Mouse (Mus musculus) neural tube, embryonic 15.5 days (tissue): ENCODE data around the gene Simc1. TPM values are rescaled to one million over a fixed set of nuclear protein-coding genes. Genes with fewer than 3 reads are reported as not detected.
A peak's percentile ranks its signal among the peaks of the same experiment; 100 is the strongest.

Experiments used
- ATAC-seq: fragments of 200-750 bp; cut with Nextera tagmentation; 2 replicates; pipeline ENCODE4 v1.8.0; 2017; ENCODE audit warnings: mild to moderate bottlenecking, moderate TSS enrichment, moderate library complexity; ENCODE audit not compliant: low FRiP score
- H3K27ac ChIP-seq: fragments of 300-500 bp; sonication (generic); replicated peaks from 2 replicates; pipeline ENCODE4 v1.5.1; 2015; ENCODE audit warnings: mild to moderate bottlenecking, inconsistent platforms
- H3K27me3 ChIP-seq: fragments of 300-500 bp; sonication (generic); replicated peaks from 2 replicates; pipeline ENCODE4 v1.6.1; 2015; ENCODE audit warnings: inconsistent platforms
- H3K36me3 ChIP-seq: fragments of 300-500 bp; sonication (generic); 2 replicates; pipeline ENCODE4 v1.6.1; 2015; ENCODE audit warnings: inconsistent platforms
- H3K4me1 ChIP-seq: fragments of 300-500 bp; sonication (generic); 2 replicates; pipeline ENCODE4 v1.6.1; 2015; ENCODE audit warnings: inconsistent platforms
- H3K4me2 ChIP-seq: fragments of 300-500 bp; sonication (generic); 2 replicates; pipeline ENCODE4 v1.6.1; 2015; ENCODE audit warnings: inconsistent platforms, mild to moderate bottlenecking, moderate library complexity
- H3K4me3 ChIP-seq: fragments of 300-500 bp; sonication (generic); replicated peaks from 2 replicates; pipeline ENCODE4 v1.5.1; 2015; ENCODE audit warnings: mild to moderate bottlenecking, inconsistent platforms
- H3K9ac ChIP-seq: fragments of 300-500 bp; sonication (generic); replicated peaks from 2 replicates; pipeline ENCODE4 v1.6.1; 2015; ENCODE audit warnings: mild to moderate bottlenecking, inconsistent platforms
- H3K9me3 ChIP-seq: fragments of 300-500 bp; sonication (generic); replicated peaks from 2 replicates; pipeline ENCODE4 v1.6.1; 2016; ENCODE audit warnings: inconsistent platforms
- WGBS: fragments of 180-500 bp; shearing (Covaris S2); methylation state at CpG from one replicate; pipeline ENCODE4 v1.1.7; 2015; ENCODE audit warnings: mixed read lengths; 5-methylcytosine and 5-hydroxymethylcytosine counted together
- microRNA-seq: library from miRNA; unstranded; fragments of <30 nt; microRNA quantifications from one replicate; pipeline ENCODE4, GENCODE M21; 2017
- polyA plus RNA-seq: library from polyadenylated mRNA; unstranded; fragments of >200 nt; fragmentation: Nextera tagmentation; extraction: Ambion mirVana; gene quantifications from 2 replicates; pipeline ENCODE4 v1.2.1, GENCODE M21; 2015

Gene Simc1
- polyA plus RNA-seq, 1 experiment from 2014 or later: 19.8 TPM

GRCm38 (mm10) chr13:54589996-54590951 is 86.7 kb downstream of the Simc1 start, which contains the start of the genes Nop16 and Higd2a:
Gene Nop16 (minus strand): TSS chr13:54590090.
Gene Higd2a (plus strand): TSS chr13:54590207.
- Histone ChIP-seq H3K27me3 (no peaks in the 10 kb centered on the region), H3K4me1 (peaks cover 40% of the 10 kb centered on the region), H3K36me3 (peaks cover 24% of the 10 kb centered on the region), H3K4me2 (peak within 1 kb of the TSS; percentile 80), H3K27ac (peak within 1 kb of the TSS; percentile 97), H3K4me3 (peak within 1 kb of the TSS; percentile 94), H3K9me3 (no peaks in the 10 kb centered on the region), H3K9ac (peak within 1 kb of the TSS; percentile 98)
- peak; percentile 96 for ATAC-seq
- under 1% methylated on average over 51 of the region's 51 CpGs for WGBS

- Histone ChIP-seq H3K9ac (no peak overlapping the region), H3K4me3 (peak overlapping the region; percentile 94; the same call in 1 of the 2 replicates), H3K36me3 (peaks cover 26% of the 10 kb centered on the region), H3K27ac (no peak overlapping the region), H3K9me3 (no peaks in the 10 kb centered on the region), H3K27me3 (no peaks in the 10 kb centered on the region), H3K4me2 (peak overlapping the region; percentile 80), H3K4me1 (peaks cover 47% of the 10 kb centered on the region)
- ATAC-seq: no peak
- 92% methylated on average over 8 of the region's 8 CpGs for WGBS
Observed at GRCm38 (mm10) chr13:54591776-54592356, 88.3 kb downstream of the Simc1 start.

GRCm38 (mm10) chr13:54593617-54594016 is 90.0 kb downstream of the Simc1 start:
- Histone ChIP-seq H3K36me3 (peaks cover 44% of the 10 kb centered on the region), H3K4me2 (no peak overlapping the region), H3K9me3 (no peaks in the 10 kb centered on the region), H3K27ac (no peak overlapping the region), H3K27me3 (no peaks in the 10 kb centered on the region), H3K4me1 (peaks cover 43% of the 10 kb centered on the region), H3K9ac (no peak overlapping the region), H3K4me3 (no peak overlapping the region)
- no peak for ATAC-seq
- 89% methylated on average over 11 of the region's 11 CpGs for WGBS

GRCm38 (mm10) chr13:54596107-54596690 is 92.6 kb downstream of the Simc1 start:
- H3K27me3 ChIP-seq: no peaks in the 10 kb centered on the region
- no peak overlapping the region for H3K4me3 ChIP-seq
- ATAC-seq: no peak
- H3K9me3 ChIP-seq: no peaks in the 10 kb centered on the region
- peaks cover 67% of the 10 kb centered on the region for H3K36me3 ChIP-seq
- peaks cover 29% of the 10 kb centered on the region for H3K4me1 ChIP-seq
- no peak overlapping the region for H3K27ac ChIP-seq
- 84% methylated on average over 8 of the region's 8 CpGs for WGBS
- no peak overlapping the region for H3K4me2 ChIP-seq
- no peak overlapping the region for H3K9ac ChIP-seq

- 70% methylated on average over 5 of the region's 5 CpGs for WGBS
- H3K9ac ChIP-seq: no peak overlapping the region
- H3K27ac ChIP-seq: no peak overlapping the region; the same call in 1 of the 2 replicates
- no peak for ATAC-seq
- H3K4me3 ChIP-seq: no peak overlapping the region
- no peaks in the 10 kb centered on the region for H3K27me3 ChIP-seq
- H3K4me1 ChIP-seq: peaks cover 22% of the 10 kb centered on the region
- H3K9me3 ChIP-seq: no peaks in the 10 kb centered on the region
- peaks cover 67% of the 10 kb centered on the region for H3K36me3 ChIP-seq
- H3K4me2 ChIP-seq: no peak overlapping the region
Observed at GRCm38 (mm10) chr13:54596870-54597269, 93.3 kb downstream of the Simc1 start.

- H3K4me2 ChIP-seq: no peak overlapping the region
- H3K27me3 ChIP-seq: no peaks in the 10 kb centered on the region
- H3K36me3 ChIP-seq: peaks cover 67% of the 10 kb centered on the region
- no peak for ATAC-seq
- peaks cover 15% of the 10 kb centered on the region for H3K4me1 ChIP-seq
- 94% methylated on average over 12 of the region's 12 CpGs for WGBS
- H3K9me3 ChIP-seq: no peaks in the 10 kb centered on the region
- H3K4me3 ChIP-seq: no peak overlapping the region
- no peak overlapping the region for H3K27ac ChIP-seq
- H3K9ac ChIP-seq: no peak overlapping the region
Observed at GRCm38 (mm10) chr13:54598622-54599143, 95.1 kb downstream of the Simc1 start.

Small RNA genes lying within 50 kb of the gene (microRNA-seq; reads per million reads assigned to microRNA genes)
- gene Gm24195: not detected

Other genes starting within 250 kb of the Simc1 start
- gene Cplx2, start 132.4 kb upstream of the Simc1 start, polyA plus RNA-seq: 19.8 and 20.0 TPM in 2 replicates
- gene Thoc3, start 34.9 kb upstream of the Simc1 start, polyA plus RNA-seq: 85.8 and 89.9 TPM in 2 replicates
- 218 and 220 TPM in 2 replicates for gene 4833439L19Rik, start 61.7 kb downstream of the Simc1 start, polyA plus RNA-seq
- gene Arl10, start 71.2 kb downstream of the Simc1 start, polyA plus RNA-seq: 81.9 and 93.8 TPM in 2 replicates
- gene Nop16, start 86.3 kb downstream of the Simc1 start, polyA plus RNA-seq: 64.7 and 69.8 TPM in 2 replicates
- gene Higd2a, start 86.4 kb downstream of the Simc1 start, polyA plus RNA-seq: 267 and 285 TPM in 2 replicates
- gene Cltb, start 107.6 kb downstream of the Simc1 start, polyA plus RNA-seq: 230 and 259 TPM in 2 replicates
- 58.1 and 64.7 TPM in 2 replicates for gene Faf2, start 118.0 kb downstream of the Simc1 start, polyA plus RNA-seq
- 73.5 and 76.3 TPM in 2 replicates for gene Rnf44, start 190.1 kb downstream of the Simc1 start, polyA plus RNA-seq
- gene Cdhr2, start 197.7 kb downstream of the Simc1 start, polyA plus RNA-seq: 0.22 and 1.4 TPM in 2 replicates
- 10.3 and 21.6 TPM in 2 replicates for gene Gprin1, start 246.1 kb downstream of the Simc1 start, polyA plus RNA-seq